Mouse (Mus musculus): ENCODE measurements around the gene Med13l. TPM values are rescaled to one million over a fixed set of nuclear protein-coding genes. Genes with fewer than 3 reads are reported as not detected.

The Med13l gene
- polyA plus RNA-seq, 1 experiment, result 3.6 TPM

- Histone ChIP-seq H3K4me3 (replicated peaks) (no peak overlapping the region), H3K36me3 (replicated peaks; ENCODE audit: low read length) (peaks cover 93% of the 10 kb centered on the region), H3K9me3 (no peaks in the 10 kb centered on the region), H3K4me1 (peaks cover 57% of the 10 kb centered on the region), H3K27me3 (replicated peaks) (no peaks in the 10 kb centered on the region)
- TF ChIP-seq GATA1 (IDR thresholded peaks at IDR 0.05; ENCODE audit: borderline replicate concordance, low read length), result no peak
- TF ChIP-seq FLI1 (IDR thresholded peaks at IDR 0.05; ENCODE audit: low read length), result no peak
Observed at GRCm38 (mm10) chr5:118675697-118676096, 115.2 kb downstream of the Med13l start.

GRCm38 (mm10) chr5:118676151-118676918 is 115.9 kb downstream of the Med13l start:
- Histone ChIP-seq H3K4me3 (replicated peaks) (peak overlapping the region; percentile 42), H3K4me1 (peaks cover 60% of the 10 kb centered on the region), H3K27me3 (replicated peaks) (no peaks in the 10 kb centered on the region), H3K9me3 (no peaks in the 10 kb centered on the region), H3K36me3 (replicated peaks; ENCODE audit: low read length) (peaks cover 93% of the 10 kb centered on the region)
- no peak for TF ChIP-seq FLI1 (IDR thresholded peaks at IDR 0.05; ENCODE audit: low read length)
- TF ChIP-seq GATA1 (IDR thresholded peaks at IDR 0.05; ENCODE audit: borderline replicate concordance, low read length), result no peak

- H3K36me3 ChIP-seq (replicated peaks; ENCODE audit: low read length), result peaks cover 77% of the 10 kb centered on the region
- no peaks in the 10 kb centered on the region for H3K27me3 ChIP-seq (replicated peaks)
- no peak overlapping the region for H3K4me3 ChIP-seq (replicated peaks)
- H3K9me3 ChIP-seq, result peaks cover 3% of the 10 kb centered on the region; the same call in 1 of the 2 replicates
- TF ChIP-seq GATA1 (IDR thresholded peaks at IDR 0.05; ENCODE audit: borderline replicate concordance, low read length) (no peak), FLI1 (IDR thresholded peaks at IDR 0.05; ENCODE audit: low read length) (no peak)
- H3K4me1 ChIP-seq, result peaks cover 52% of the 10 kb centered on the region
Observed at GRCm38 (mm10) chr5:118679283-118679835, 118.9 kb downstream of the Med13l start.

- no peaks in the 10 kb centered on the region for H3K27me3 ChIP-seq (replicated peaks)
- H3K36me3 ChIP-seq (replicated peaks; ENCODE audit: low read length), result peaks cover 76% of the 10 kb centered on the region
- H3K4me3 ChIP-seq (replicated peaks), result no peak overlapping the region
- peaks cover 3% of the 10 kb centered on the region; the same call in 1 of the 2 replicates for H3K9me3 ChIP-seq
- H3K4me1 ChIP-seq, result peaks cover 53% of the 10 kb centered on the region
- no peak for TF ChIP-seq FLI1 (IDR thresholded peaks at IDR 0.05; ENCODE audit: low read length)
- no peak for TF ChIP-seq GATA1 (IDR thresholded peaks at IDR 0.05; ENCODE audit: borderline replicate concordance, low read length)
Observed at GRCm38 (mm10) chr5:118680853-118681252, 120.4 kb downstream of the Med13l start.

- peaks cover 73% of the 10 kb centered on the region for H3K36me3 ChIP-seq (replicated peaks; ENCODE audit: low read length)
- peaks cover 3% of the 10 kb centered on the region; the same call in 1 of the 2 replicates for H3K9me3 ChIP-seq
- no peak for TF ChIP-seq GATA1 (IDR thresholded peaks at IDR 0.05; ENCODE audit: borderline replicate concordance, low read length)
- no peak for TF ChIP-seq FLI1 (IDR thresholded peaks at IDR 0.05; ENCODE audit: low read length)
- H3K27me3 ChIP-seq (replicated peaks), result no peaks in the 10 kb centered on the region
- H3K4me3 ChIP-seq (replicated peaks), result peak overlapping the region; percentile 4
- peaks cover 56% of the 10 kb centered on the region for H3K4me1 ChIP-seq
Observed at GRCm38 (mm10) chr5:118682007-118682406, 121.5 kb downstream of the Med13l start.

GRCm38 (mm10) chr5:118685145-118685544 is 124.7 kb downstream of the Med13l start:
- Histone ChIP-seq H3K9me3 (peaks cover 3% of the 10 kb centered on the region; the same call in 1 of the 2 replicates), H3K27me3 (replicated peaks) (no peaks in the 10 kb centered on the region), H3K36me3 (replicated peaks; ENCODE audit: low read length) (peaks cover 59% of the 10 kb centered on the region), H3K4me1 (peaks cover 55% of the 10 kb centered on the region), H3K4me3 (replicated peaks) (no peak overlapping the region)
- TF ChIP-seq FLI1 (IDR thresholded peaks at IDR 0.05; ENCODE audit: low read length), result no peak
- TF ChIP-seq GATA1 (IDR thresholded peaks at IDR 0.05; ENCODE audit: borderline replicate concordance, low read length), result no peak

GRCm38 (mm10) chr5:118686021-118686420 is 125.5 kb downstream of the Med13l start:
- Histone ChIP-seq H3K9me3 (peaks cover 3% of the 10 kb centered on the region; the same call in 1 of the 2 replicates), H3K4me3 (replicated peaks) (no peak overlapping the region), H3K36me3 (replicated peaks; ENCODE audit: low read length) (peaks cover 57% of the 10 kb centered on the region), H3K4me1 (peaks cover 49% of the 10 kb centered on the region), H3K27me3 (replicated peaks) (no peaks in the 10 kb centered on the region)
- TF ChIP-seq FLI1 (IDR thresholded peaks at IDR 0.05; ENCODE audit: low read length), result no peak
- TF ChIP-seq GATA1 (IDR thresholded peaks at IDR 0.05; ENCODE audit: borderline replicate concordance, low read length), result no peak

GRCm38 (mm10) chr5:118688886-118689835 is 128.7 kb downstream of the Med13l start:
- H3K9me3 ChIP-seq, result no peaks in the 10 kb centered on the region
- no peak overlapping the region for H3K4me3 ChIP-seq (replicated peaks)
- H3K36me3 ChIP-seq (replicated peaks; ENCODE audit: low read length), result peaks cover 64% of the 10 kb centered on the region
- TF ChIP-seq GATA1 (IDR thresholded peaks at IDR 0.05; ENCODE audit: borderline replicate concordance, low read length), result no peak
- no peak for TF ChIP-seq FLI1 (IDR thresholded peaks at IDR 0.05; ENCODE audit: low read length)
- H3K4me1 ChIP-seq, result peaks cover 69% of the 10 kb centered on the region
- H3K27me3 ChIP-seq (replicated peaks), result no peaks in the 10 kb centered on the region

- Histone ChIP-seq H3K4me3 (replicated peaks) (no peak overlapping the region), H3K4me1 (peaks cover 64% of the 10 kb centered on the region), H3K27me3 (replicated peaks) (no peaks in the 10 kb centered on the region), H3K36me3 (replicated peaks; ENCODE audit: low read length) (peaks cover 49% of the 10 kb centered on the region), H3K9me3 (no peaks in the 10 kb centered on the region)
- TF ChIP-seq GATA1 (IDR thresholded peaks at IDR 0.05; ENCODE audit: borderline replicate concordance, low read length), result no peak
- no peak for TF ChIP-seq FLI1 (IDR thresholded peaks at IDR 0.05; ENCODE audit: low read length)
Observed at GRCm38 (mm10) chr5:118691025-118691709, 130.7 kb downstream of the Med13l start.
